Mouse (Mus musculus): ENCODE measurements at regions not wholly inside any gene's neighbourhood (a gene's known extent, or its start where the extent isn't known, plus 50 kb on each side); places are given as distances from the start of the nearest gene placed in this dataset.
A peak's percentile ranks its signal among the peaks of the same experiment; 100 is the strongest.

DNA sequence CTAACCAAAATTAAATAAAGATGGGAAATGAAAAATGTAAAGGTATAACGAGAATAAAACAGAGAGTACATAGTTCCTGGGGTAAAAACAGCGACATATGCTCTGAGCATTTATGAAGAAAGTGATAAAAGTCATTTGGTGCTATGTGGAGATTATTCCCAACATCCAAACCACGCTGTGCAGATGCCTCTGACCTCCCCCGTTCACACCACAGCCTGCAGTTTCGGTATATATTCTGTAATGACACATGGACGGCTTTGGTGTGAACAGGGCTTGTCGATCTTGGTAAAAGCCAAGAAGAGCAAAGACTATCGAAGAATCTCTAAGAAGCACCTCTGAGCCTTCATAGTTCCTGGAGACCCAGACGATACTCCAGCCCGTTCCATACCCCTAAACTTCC lies 95.2 kb upstream of the Ppp1r26 start:
- DNase-seq = no peak

DNA sequence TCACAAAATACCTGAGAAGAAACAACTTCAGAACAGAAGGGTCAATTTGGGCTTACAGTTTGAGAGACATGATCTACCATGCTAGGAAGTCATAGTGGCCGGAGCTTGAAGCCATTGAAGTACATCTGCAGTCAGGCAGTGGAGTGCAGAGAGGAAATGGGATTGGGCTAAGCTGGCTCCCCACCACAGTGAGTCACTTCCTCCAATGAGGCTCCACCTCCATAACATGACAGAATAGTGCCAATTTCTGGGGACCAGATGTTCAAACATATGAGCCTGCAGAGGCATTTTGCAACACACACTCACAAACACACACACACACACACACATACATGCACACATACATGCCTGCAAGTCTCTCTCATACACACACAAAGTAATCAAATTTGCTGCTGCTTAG lies 93.7 kb upstream of the Ppp1r26 start:
- no peak for DNase-seq

DNA sequence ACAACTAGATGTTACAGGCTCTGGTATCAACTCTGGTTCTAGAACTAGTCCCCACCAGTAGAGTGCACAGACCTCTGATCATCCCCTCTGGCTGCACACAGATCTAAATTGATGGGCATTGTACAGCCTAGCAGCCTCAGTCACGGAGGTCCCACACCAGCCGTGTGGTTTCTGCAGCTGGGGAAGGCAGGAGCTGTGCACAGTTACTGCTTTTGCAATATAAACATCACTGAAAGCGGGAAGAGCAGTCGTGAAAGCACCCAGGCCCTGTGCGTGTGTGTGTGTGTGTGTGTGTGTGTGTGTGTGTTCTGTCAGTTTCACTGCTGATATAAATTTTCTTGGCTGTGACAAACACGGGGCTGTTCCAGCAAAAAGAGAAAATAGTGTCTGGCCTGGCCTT lies 84.4 kb upstream of the Ppp1r26 start:
- no peak for DNase-seq

DNA sequence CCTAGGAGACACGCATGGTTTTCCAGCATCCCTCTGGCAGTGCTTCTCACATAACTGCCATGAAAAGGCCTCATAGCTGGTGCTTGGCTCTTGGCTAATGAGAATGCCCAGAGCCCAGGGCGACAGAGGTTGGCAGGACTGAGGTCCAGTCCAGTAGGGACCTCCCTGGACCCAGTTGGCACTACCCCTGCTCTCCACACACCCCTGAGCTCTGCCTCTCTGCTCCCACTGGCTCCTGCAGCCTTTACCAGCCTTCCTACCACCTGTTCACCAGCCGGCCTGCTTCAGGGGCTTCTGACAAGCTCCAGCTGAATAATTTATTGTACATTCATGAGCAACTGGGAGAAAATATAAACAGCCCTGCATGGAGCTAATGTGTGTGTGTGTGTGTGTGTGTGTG lies 82.0 kb upstream of the Ppp1r26 start:
- DNase-seq = no peak

DNA sequence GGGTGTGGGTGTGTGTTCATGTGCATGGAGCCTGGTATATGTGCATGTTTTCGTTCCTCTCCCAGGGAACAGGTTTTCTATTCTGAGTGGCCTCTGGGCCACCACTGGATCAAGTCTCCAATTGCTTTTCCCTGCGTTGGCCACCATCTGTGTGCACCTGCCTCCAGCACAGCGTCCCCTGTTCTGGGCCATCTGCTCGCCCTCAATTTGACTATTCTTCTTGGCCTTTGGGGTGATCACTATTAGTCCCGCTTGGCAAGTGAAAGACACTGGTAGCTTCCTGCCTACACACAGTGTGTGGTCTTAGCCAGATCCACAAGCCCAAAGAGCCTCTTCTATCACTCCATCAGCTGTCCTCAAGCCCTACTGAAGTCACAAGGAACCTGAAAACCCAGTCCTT lies 80.8 kb upstream of the Ppp1r26 start:
- DNase-seq = no peak

DNA sequence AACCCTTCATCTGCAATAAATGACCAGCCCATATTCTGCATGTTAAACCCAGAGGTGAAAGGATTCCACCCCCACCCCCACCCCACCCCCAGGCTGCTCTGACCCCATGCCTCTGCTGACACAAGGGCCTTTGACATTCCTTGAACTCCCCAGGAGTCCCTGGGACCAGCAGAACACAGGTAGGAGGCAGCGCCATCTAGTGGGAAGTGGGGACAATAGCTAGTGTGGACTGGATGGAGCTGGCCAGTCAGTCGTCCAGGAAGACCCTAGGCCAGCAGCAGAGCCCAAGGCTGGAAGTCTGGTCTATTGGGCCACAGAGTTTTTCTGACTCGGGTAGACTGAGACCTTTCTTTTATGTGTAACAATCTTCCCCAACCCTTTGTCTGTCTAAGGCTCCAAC lies 71.8 kb upstream of the Ppp1r26 start:
- peak; percentile 74 for DNase-seq

DNA sequence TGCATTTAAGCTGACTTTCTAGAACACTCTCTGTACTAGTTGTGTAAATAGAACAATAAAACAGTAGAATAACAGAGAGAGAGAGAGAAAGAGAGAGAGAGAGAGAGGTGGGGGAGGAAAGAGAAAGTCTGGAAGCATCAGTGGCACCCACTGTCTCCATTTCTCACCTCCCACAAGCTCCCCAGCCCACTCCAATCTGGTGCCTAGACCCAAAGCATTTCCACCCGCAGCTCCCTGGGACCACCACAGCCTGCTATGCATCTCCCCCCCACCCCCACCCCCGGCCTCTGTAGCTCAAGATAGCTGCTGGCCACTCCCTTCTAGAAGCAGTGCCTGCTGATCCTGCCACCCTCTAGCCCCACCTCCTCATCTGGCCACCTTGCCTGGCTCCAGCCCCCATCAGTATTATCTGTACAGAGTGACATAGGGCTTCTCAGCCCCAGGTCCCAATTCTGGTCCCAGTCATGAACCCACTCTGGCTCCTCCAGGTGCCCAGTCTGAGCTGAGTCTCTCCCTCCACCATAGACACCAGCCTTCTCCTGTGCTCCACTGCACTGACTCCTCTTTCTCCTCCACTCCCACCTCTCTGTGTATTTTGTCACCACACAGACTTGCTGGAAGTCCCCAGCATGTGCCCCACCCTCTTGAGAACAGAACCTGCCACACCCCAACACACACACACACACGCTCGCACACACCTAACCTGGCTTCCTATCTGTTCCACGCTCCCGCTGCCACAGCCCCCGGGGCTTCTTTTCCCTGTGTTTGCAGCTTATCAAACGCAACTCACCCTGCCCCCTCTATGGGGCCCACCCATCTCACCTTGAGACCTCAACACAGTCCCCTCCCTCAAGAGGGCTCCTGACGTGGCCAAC lies 68.4 kb upstream of the Ppp1r26 start:
- DNase-seq = no peak

DNA sequence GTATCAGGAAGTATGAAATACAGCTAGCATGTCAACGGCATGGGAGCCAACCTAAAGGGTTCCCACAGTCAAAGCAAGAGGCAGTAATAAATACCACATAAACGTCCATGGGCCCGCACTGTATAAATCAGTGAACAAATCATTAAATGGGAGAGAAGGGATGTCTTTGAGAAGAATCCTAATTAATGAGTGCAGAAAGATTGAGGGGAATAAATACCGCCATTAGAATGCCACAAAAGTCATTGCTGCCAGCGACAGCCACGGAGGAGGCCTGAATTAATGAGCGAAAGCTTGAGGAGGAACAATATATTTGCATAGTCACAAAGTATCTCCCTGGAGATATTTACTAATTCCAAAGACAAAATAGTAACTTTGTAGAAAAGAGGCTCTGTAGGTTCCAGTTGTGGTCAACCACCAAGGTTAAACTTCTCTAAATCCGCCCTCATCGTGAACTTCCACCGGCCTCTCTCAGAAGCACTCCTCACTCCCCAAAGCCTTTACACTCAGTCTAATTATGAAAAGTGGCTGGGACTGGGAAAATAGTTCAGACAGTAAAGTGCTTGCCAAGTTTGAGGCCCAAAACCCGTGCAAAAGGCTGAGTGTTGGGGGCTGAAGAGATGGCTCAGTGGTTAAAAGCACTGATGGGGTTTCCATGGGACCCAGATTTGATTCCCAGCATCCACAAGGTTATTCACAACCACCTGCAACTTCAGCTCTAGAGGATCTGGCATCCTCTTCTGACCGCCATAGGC lies 64.4 kb upstream of the Ppp1r26 start:
- no peak for DNase-seq

DNA sequence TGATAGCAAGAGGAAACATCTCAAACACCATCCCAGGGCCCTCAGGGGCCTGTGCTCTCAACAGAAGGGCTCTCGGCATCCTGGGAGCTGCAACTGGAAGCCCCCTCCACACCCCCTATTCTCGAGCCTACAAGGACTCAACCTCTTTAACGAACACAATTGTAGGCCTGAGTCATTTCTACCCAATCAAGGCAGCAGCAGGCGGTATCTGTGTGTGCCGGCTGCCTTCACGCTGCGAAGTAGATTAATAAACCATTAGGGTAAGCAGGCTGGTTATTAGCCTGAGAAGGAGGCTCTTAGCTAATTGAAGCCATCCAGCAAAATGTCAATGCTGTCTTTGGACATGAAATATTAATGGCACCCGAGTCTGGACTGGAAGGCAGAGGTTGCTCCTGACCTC lies 61.7 kb upstream of the Ppp1r26 start:
- no peak for DNase-seq

DNA sequence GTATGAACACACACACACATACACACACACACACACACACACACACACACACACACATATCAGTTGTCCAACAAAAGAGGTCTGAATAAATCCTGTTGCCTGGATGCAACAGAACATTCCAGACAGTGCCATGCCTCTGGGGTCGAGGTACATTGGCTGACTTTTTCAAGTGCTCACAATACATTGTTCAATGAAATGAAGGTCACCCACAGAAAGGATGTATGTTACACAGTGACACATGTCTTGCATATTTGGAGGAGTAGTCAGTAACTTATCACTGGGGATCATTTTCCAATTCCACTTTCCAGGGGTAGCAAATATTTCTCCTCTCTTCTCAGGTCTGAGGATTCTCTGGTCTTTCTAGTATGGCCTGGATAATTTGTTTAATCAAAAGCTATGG lies 59.8 kb upstream of the Ppp1r26 start:
- DNase-seq = no peak

DNA sequence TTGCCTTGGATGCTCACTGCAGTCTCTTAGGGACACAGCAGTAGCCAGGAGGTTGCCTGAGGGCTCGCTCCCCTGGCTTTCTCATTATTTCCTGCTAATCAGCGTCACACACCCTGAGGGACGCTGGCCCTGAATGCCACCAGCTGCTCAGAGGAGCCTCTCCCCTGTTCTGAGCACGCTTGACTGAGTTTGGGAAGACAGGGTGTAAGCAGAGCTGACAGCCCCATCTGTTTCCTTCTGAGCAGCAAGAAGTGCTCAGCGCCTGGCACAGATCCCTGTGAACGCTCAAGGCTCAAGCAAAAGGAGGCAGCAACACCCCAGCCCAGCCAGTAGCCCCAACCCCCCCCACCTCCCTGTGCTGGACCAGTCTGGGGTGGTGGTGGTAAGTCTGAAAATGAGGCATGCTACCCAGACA lies 59.2 kb upstream of the Ppp1r26 start:
- no peak for DNase-seq

DNA sequence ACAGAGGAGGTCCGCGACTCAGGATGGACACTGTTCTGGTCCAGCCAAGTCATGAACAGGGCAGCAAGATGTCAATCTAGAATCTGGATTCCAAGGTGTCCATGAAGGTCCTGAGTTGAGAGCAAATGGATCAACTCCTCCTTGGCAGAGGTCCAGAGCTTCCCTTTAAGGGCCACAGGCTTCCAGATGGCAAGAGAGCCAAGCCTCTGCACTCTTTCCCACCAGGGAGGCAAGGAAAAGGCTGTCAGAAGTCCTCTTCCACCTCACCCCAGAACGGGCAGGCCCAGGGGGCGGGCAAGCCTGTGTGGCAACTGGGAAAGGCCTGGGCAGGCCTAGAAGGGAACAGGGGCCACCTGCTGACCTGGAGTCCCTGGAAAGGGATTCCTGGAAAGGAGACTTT lies 58.7 kb upstream of the Ppp1r26 start:
- no peak for DNase-seq

DNA sequence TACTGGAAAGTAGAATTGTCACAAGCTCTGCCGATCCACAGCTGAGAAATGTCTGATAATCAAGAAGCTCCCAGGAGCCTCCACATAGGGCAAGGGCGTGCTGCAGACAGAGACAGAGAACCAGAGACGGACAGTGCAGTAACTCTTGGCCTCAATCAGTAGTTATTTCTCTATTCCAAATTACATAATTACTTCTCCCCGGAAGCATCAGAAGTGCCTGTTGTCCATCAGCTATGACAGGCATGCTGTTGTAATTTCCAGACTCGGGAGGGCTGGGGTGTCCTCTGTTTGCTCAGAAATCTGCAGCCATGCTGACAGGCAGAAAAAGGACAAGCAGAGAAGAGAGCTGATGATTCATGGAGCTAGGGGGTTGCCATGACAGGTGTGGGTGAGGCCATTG lies 56.9 kb upstream of the Ppp1r26 start:
- DNase-seq = no peak

DNA sequence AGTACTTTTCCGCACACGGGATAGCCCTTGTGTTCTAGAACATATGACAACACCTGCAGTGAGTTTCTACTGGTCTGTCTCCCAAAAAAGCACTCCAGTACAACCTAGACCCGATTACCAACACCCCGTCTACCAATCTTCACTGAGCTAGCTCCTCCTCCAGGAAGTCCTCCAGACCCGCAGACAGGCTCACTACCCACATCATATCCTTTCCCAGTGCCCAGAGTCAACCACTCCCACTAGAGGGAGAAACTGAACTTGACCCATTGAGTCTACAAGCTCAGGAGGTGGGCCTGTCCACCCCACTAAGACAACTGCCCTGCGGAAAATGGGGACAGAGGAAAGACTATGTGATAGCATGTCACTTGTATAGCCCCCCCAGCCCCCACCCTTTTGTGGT lies 51.2 kb upstream of the Ppp1r26 start:
- no peak for DNase-seq

Data from adrenal gland, postnatal 10 days (tissue).